Mouse (Mus musculus) hindbrain, embryonic 15.5 days (tissue): ENCODE measurements around the gene Pcnp. TPM values are rescaled to one million over a fixed set of nuclear protein-coding genes. Genes with fewer than 3 reads are reported as not detected.
"Not testable (repeated sequence)": the region's sequence is repeated elsewhere in the genome, so short reads cannot be mapped to it uniquely, and the experiment has no call there.

Experiments
- ATAC-seq: fragments of 200-750 bp; cut with Nextera tagmentation; 2 replicates; pipeline ENCODE4 v1.8.0; 2017; ENCODE audit warnings: low read depth, moderate number of reproducible peaks, moderate TSS enrichment; ENCODE audit not compliant: low FRiP score
- H3K27ac ChIP-seq: fragments of 300-500 bp; sonication (generic); replicated peaks from 2 replicates; pipeline ENCODE4 v1.5.1; 2015; ENCODE audit warnings: mild to moderate bottlenecking, inconsistent platforms
- H3K27me3 ChIP-seq: fragments of 300-500 bp; sonication (generic); 2 replicates; pipeline ENCODE4 v1.6.1; 2015; ENCODE audit warnings: control low read depth, inconsistent platforms
- H3K36me3 ChIP-seq: fragments of 300-500 bp; sonication (generic); 2 replicates; pipeline ENCODE4 v1.6.1; 2015; ENCODE audit warnings: control low read depth, inconsistent platforms
- H3K4me1 ChIP-seq: fragments of 300-500 bp; sonication (generic); replicated peaks from 2 replicates; pipeline ENCODE4 v1.6.1; 2015; ENCODE audit warnings: control low read depth, inconsistent platforms
- H3K4me2 ChIP-seq: fragments of 300-500 bp; sonication (generic); 2 replicates; pipeline ENCODE4 v1.6.1; 2015; ENCODE audit warnings: moderate library complexity, mild to moderate bottlenecking, inconsistent platforms
- H3K4me3 ChIP-seq: fragments of 300-500 bp; sonication (generic); 2 replicates; pipeline ENCODE4 v1.5.1; 2015; ENCODE audit warnings: mild to moderate bottlenecking, inconsistent platforms
- H3K9ac ChIP-seq: fragments of 300-500 bp; sonication (generic); 2 replicates; pipeline ENCODE4 v1.6.1; 2015; ENCODE audit warnings: inconsistent platforms
- H3K9me3 ChIP-seq: fragments of 300-500 bp; sonication (generic); 2 replicates; pipeline ENCODE4 v1.6.1; 2016; ENCODE audit warnings: control low read depth, inconsistent platforms
- WGBS: fragments of 180-500 bp; shearing (Covaris S2); methylation state at CpG from one replicate; pipeline ENCODE4 v1.1.7; 2015; 5-methylcytosine and 5-hydroxymethylcytosine counted together
- polyA plus RNA-seq: library from polyadenylated mRNA; unstranded; fragments of >200 nt; fragmentation: Nextera tagmentation; extraction: Ambion mirVana; gene quantifications from 2 replicates; pipeline ENCODE4 v1.2.1, GENCODE M21; 2015

The Pcnp gene
- polyA plus RNA-seq, 1 experiment from 2014 or later: 193 TPM

DNA sequence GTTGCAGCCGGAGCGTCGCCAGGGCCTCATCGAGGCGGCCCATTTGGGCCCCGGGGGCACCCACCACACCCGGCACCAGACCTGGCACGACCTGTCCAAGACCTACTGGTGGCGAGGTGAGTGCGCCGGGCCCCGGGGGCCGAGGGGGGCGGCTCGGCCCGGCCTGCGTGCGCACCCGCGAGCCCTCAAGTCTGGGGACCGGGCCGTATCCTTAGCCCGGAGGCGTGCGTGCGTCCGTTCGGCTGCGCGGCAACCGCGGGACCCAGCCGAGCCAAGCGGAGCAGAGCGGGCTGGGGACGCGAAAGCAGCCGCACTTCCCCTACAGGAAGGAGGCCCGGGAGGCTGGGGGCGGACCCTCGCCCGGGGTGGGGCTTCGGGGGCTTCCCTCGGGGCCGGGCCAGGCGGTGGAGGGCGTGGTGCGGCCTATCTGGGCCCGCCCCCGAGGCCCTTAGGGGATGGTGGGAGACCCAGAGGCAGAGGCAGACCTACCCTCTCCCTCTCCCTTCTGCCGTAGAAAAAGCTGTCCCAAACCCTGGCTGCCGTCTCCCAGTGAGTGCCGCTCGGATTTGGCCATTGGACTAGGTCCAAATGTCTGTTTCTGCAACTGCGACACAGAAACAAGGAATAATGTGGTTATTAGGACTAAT, 55.2 kb downstream of the Pcnp start:
- H3K9ac ChIP-seq: peak overlapping the region; percentile 91
- ATAC-seq: peak; percentile 68
- peaks cover 30% of the 10 kb centered on the region for H3K4me1 ChIP-seq
- H3K36me3 ChIP-seq: peaks cover 33% of the 10 kb centered on the region
- peak overlapping the region; percentile 89 for H3K4me2 ChIP-seq
- H3K4me3 ChIP-seq: peak overlapping the region; percentile 87
- peak overlapping the region; percentile 88 for H3K27ac ChIP-seq
- no peaks in the 10 kb centered on the region for H3K9me3 ChIP-seq
- under 1% methylated on average over 54 of the region's 55 CpGs for WGBS
- no peaks in the 10 kb centered on the region for H3K27me3 ChIP-seq

DNA sequence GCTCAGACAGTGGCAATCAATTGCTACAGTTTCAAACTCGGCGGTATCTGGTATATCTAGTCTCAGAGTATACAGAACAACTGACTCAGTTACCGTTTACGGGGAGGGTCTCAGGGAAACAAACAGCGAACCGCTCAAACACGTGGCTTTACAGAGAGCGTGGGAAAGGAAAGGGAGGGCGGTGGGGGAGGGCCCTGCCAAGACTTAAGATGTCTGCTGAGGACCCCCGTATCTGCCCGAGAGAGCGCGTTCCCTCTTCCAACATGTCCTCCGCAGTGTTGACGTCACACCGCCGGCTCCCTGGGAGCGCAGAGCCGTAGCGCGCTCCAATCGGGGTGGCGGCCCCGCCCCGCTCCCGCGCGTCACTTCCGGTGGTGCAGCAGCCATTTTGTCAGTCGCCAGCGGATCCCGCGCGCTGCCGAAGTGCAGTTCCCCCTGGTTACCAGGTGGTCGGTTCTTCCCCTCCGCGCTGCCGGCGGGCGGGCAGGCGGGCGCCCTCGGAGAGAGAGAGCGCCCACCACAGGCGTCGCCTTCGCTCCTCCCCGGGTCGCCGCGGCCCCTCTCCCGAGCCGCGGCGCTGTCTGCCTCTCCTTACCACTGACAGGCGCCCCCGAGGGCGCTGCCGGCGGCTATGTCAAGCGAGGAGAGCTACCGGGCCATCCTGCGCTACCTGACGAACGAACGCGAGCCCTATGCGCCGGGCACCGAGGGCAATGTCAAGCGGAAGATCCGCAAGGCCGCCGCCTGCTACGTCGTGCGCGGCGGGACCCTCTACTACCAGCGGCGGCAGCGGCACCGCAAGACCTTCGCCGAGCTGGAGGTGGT, 55.9 kb downstream of the Pcnp start, which contains the start of gene Zbtb11:
Gene Zbtb11 (plus strand): TSS at position 453 of the 825 bp plus-strand sequence.
- peaks cover 39% of the 10 kb centered on the region for H3K36me3 ChIP-seq
- peak within 1 kb of the TSS; percentile 88 for H3K27ac ChIP-seq
- peak; percentile 99 for ATAC-seq
- no peaks in the 10 kb centered on the region for H3K9me3 ChIP-seq
- peaks cover 38% of the 10 kb centered on the region for H3K4me1 ChIP-seq
- H3K4me2 ChIP-seq: peak within 1 kb of the TSS; percentile 89
- peak within 1 kb of the TSS; percentile 91 for H3K9ac ChIP-seq
- WGBS: under 1% methylated on average over 77 of the region's 86 CpGs
- peak within 1 kb of the TSS; percentile 87 for H3K4me3 ChIP-seq
- no peaks in the 10 kb centered on the region for H3K27me3 ChIP-seq

DNA sequence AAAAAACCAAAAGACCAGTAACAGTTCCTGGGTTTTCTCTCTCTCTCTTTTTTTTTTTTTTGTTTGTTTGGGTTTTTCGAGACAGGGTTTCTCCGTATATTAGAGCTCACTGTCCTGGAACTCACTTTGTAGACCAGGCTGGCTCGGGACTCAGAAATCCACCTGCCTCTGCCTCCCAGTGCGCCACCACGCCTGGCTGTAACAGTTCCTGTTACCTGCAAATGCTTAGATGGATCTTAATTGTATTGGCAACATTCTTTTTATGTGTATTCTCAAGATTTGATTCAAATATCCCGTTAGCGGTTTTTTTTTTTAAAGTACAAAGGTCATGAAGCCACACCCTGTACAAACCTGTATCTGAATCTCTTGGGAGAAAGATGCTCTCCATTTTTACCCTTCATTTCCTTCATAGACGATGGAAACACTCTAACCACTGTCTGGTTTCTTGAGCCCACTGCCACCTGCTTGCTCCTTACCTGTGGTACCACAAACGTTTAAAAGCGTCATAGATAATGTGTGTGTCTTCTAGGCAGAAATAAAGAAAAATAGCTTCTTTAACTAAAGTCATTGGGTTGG, 56.8 kb downstream of the Pcnp start:
- Histone ChIP-seq H3K9me3 (no peaks in the 10 kb centered on the region), H3K27ac (peak overlapping the region; percentile 88), H3K36me3 (peaks cover 38% of the 10 kb centered on the region), H3K4me2 (peak overlapping the region; percentile 89), H3K27me3 (no peaks in the 10 kb centered on the region), H3K4me1 (peaks cover 43% of the 10 kb centered on the region), H3K4me3 (peak overlapping the region; percentile 87), H3K9ac (peak overlapping the region; percentile 26; the same call in 1 of the 2 replicates)
- 61% methylated on average over 10 of the region's 10 CpGs for WGBS
- no peak for ATAC-seq

DNA sequence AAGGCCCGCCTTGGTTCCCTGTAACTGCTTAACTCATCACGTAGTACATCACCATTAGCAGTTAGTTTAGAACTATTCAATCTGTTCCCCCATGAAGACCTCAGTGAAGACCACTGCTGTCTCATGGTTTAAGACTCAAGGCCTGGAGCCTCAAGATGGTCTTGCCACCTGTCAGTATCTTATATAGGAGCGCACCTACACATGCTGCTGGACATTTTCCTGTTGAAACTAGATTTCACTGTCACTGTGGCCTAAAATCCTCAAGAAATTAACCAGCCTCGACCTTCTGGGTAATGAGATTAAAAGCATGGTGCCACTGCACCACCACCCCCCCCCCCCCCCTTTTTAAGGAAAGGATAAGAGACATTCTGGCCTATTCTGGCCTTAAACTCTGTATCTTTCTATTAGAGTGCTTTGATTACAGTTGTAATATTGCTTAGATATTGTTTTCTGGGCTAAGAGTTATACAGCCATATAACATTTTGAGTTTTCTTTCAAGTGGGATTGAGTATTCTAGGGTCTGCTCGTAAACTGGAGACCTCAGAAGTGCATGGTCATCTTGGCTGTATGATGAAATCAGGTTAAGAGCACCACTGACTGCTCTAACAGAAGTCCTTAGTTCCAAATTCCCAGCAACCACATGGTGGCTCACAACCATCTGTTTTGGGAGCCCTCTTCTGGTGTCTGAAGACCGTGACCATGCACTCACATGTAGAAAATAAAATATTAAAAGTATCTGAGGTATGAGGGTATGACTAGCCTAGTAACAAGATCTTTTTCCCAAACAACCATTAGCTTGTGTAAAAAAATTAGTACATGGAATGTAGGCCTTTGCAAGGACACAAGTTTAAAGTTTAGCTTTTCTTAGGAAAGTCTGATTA, 57.6 kb downstream of the Pcnp start:
- Histone ChIP-seq H3K9me3 (no peaks in the 10 kb centered on the region), H3K27me3 (no peaks in the 10 kb centered on the region), H3K27ac (no peak overlapping the region), H3K9ac (no peak overlapping the region), H3K4me3 (no peak overlapping the region), H3K4me2 (no peak overlapping the region), H3K36me3 (peaks cover 38% of the 10 kb centered on the region), H3K4me1 (peaks cover 49% of the 10 kb centered on the region)
- 78% methylated on average over 6 of the region's 6 CpGs for WGBS
- no peak for ATAC-seq

DNA sequence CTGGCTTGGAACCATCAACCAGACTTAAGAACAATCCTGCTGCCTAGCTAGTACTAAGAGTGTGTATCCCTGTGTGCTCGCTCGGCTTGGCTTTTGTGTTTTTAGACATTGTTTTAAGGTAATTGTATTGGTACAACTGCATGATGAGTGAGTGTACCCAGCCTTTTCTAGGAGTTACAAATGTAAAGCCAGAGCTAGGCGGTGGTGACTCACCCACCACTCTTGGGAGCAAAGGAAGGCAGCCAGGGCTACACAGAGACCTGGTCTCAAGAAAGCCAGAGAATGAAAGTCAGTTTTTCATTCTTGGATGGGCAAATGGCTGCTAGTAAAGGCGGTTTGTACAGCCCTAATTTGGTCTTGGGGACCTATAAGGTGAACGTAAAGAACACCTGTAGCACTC, 59.1 kb downstream of the Pcnp start:
- Histone ChIP-seq H3K4me3 (no peak overlapping the region), H3K9me3 (no peaks in the 10 kb centered on the region), H3K4me1 (peaks cover 41% of the 10 kb centered on the region), H3K36me3 (peaks cover 38% of the 10 kb centered on the region), H3K9ac (no peak overlapping the region), H3K27ac (no peak overlapping the region), H3K27me3 (no peaks in the 10 kb centered on the region), H3K4me2 (no peak overlapping the region)
- no peak for ATAC-seq
- 92% methylated on average over 5 of the region's 5 CpGs for WGBS

DNA sequence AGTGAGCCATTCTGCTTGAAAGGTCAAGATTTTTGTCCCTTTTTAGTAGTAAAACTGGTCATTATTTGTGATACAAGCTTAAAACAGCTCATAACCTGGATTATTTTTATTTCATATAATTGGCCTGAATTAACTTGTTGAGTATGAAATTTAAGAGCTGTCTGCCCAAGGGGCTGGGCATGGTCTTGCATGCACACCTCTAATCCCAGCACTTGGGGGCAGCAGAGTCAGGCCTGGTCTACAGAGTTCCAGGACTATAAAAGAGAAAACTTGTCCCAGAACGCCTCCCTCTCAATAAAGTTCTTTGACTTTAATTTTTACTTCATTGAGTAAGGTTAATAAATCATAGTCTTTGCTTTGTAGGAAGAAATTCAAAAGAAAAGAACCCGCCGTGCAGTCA, 60.4 kb downstream of the Pcnp start:
- WGBS: 80% methylated on average over 3 of the region's 3 CpGs
- no peaks in the 10 kb centered on the region for H3K27me3 ChIP-seq
- no peak overlapping the region for H3K9ac ChIP-seq
- peaks cover 36% of the 10 kb centered on the region for H3K4me1 ChIP-seq
- ATAC-seq: no peak
- no peak overlapping the region for H3K27ac ChIP-seq
- H3K4me2 ChIP-seq: no peak overlapping the region
- no peaks in the 10 kb centered on the region for H3K9me3 ChIP-seq
- H3K4me3 ChIP-seq: no peak overlapping the region
- peaks cover 38% of the 10 kb centered on the region for H3K36me3 ChIP-seq

DNA sequence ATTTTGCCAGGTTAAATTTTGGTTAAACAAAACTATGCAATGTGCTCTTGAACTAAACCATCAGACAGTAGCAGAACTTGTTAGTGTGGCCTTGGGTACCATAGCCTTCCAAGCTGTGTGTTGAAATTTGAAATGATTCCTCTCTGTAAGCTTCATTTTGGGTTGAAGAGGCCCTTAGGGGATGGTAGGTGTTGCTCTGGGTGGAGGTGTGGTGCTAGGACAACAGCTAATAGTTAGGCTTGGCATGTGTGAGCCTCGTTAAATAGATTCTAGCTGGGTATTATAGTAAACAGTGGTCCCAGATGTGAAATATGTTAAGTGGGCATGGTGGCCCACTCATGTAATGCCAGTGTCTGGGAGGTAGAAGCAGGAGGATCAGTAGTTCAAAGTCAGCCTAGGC, 62.3 kb downstream of the Pcnp start:
- H3K9me3 ChIP-seq: no peaks in the 10 kb centered on the region
- H3K4me3 ChIP-seq: peak overlapping the region; percentile 71
- peaks cover 27% of the 10 kb centered on the region for H3K4me1 ChIP-seq
- H3K27ac ChIP-seq: no peak overlapping the region
- H3K36me3 ChIP-seq: peaks cover 37% of the 10 kb centered on the region
- no peaks in the 10 kb centered on the region for H3K27me3 ChIP-seq
- H3K9ac ChIP-seq: peak overlapping the region; percentile 77
- no peak for ATAC-seq
- H3K4me2 ChIP-seq: peak overlapping the region; percentile 87
- 47% methylated on average over 1 of the region's 1 CpGs for WGBS

DNA sequence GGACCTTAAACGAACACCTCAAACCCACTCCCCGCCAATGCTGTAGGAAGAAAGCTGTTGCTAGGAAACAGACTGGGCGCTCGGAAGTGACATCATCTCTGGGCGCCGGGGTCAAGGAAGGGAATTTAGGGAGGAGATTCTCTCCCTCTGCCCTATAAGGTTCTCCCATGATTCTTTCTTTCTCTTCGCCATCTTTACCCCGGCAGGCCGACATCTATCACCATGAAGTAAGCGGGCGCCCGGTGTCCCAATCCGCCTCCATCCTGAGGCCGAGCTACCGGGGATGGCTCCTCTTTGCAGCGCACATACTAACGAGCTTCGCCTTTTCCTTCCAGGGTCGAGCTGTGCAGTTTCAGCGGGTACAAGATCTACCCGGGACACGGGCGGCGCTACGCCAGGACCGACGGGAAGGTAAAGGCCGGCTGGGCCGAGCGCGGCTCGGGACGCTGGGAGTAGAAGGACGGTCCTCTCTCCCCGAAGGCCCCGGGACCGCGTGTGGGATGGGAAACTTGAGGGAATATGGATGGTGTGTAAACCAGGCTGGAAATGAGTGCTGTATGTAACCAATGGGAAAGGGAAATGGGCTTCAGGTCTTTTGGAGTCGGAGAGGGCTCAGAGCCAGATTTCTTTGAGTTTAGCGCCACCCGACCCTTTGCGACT, 63.2 kb downstream of the Pcnp start, which contains the start of gene Rpl24:
Gene Rpl24 (plus strand): TSS at position 64 of the 660 bp plus-strand sequence.
- peaks cover 29% of the 10 kb centered on the region for H3K36me3 ChIP-seq
- peak within 1 kb of the TSS; percentile 87 for H3K4me2 ChIP-seq
- peak within 1 kb of the TSS; percentile 77 for H3K9ac ChIP-seq
- peak within 1 kb of the TSS; percentile 80 for H3K27ac ChIP-seq
- H3K9me3 ChIP-seq: no peaks in the 10 kb centered on the region
- peak; percentile 93 for ATAC-seq
- H3K27me3 ChIP-seq: no peaks in the 10 kb centered on the region
- peak within 1 kb of the TSS; percentile 71 for H3K4me3 ChIP-seq
- H3K4me1 ChIP-seq: peaks cover 27% of the 10 kb centered on the region
- WGBS: under 1% methylated on average over 42 of the region's 42 CpGs

DNA sequence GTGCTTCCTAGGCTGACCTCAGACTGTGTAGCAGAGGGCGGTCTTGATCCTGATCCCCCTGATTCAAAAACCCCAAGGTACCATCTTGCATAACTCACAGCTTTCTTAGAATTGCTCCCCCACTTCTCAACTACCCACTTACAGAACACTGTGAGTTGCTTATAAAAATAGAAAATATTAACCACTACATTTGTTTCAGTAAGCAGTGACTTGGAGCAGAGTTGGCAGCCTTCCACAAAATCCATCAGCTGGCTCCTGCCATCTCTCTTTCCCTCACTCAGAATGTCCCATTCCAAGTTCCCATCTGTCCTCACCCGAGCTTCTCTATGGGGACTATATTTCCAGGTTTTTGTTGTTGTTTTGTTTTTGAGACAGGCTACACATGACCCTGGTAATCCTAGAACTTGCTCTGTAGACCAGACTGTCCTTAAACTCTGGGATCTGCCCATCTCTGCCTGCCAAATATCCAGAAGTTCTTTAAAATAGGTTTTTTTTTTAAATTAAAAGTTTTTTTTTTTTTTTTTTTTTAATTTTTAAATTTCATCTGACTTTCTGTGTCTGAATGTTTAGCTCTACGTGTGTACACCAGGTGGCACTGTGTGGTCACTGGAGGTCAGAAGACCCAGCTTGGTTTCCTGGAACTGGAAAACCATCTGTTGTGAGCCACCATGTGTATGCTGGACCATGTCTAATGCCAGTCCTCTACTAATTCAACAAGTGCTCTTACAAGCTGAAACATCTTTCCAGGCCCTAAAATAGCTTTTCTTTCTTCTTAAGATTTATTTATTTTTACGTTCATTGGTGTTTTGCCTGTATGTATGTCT, 65.2 kb downstream of the Pcnp start:
- 67% methylated on average over 4 of the region's 4 CpGs for WGBS
- Histone ChIP-seq H3K4me1 (peaks cover 26% of the 10 kb centered on the region), H3K27ac (no peak overlapping the region), H3K4me2 (no peak overlapping the region), H3K27me3 (no peaks in the 10 kb centered on the region), H3K4me3 (no peak overlapping the region), H3K36me3 (peaks cover 9% of the 10 kb centered on the region), H3K9ac (no peak overlapping the region), H3K9me3 (no peaks in the 10 kb centered on the region)
- no peak for ATAC-seq

DNA sequence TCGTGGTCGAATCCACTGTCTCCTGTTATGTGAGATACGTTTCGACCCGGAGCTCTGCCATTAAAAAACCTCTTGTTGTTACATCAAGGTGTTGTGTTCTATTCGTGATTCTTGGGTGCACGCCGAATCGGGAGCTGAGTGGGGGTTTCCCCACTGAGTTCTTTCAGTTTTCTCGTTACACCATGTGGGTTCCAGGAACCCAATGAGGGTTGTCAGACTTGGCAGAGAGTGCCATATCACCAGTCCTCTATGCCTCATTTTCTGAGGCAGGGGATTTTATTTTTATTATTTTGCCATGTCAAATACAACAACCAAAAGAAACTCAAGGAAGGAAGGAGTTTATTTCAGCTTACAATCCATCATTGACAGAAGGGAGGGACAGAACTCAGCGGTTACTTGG, 66.5 kb downstream of the Pcnp start:
- not testable (repeated sequence) for H3K27me3 ChIP-seq, H3K27ac ChIP-seq, ATAC-seq, H3K4me3 ChIP-seq, H3K9me3 ChIP-seq, H3K9ac ChIP-seq, H3K4me2 ChIP-seq, H3K36me3 ChIP-seq
- WGBS: 94% methylated on average over 6 of the region's 11 CpGs
- H3K4me1 ChIP-seq: peaks cover 15% of the 10 kb centered on the region
